Mouse (Mus musculus): ENCODE data around the gene Sfxn1. TPM values are rescaled to one million over a fixed set of nuclear protein-coding genes. Genes with fewer than 3 reads are reported as not detected.

The Sfxn1 gene
- polyA plus RNA-seq, 1 experiment: 8.6 TPM

DNA sequence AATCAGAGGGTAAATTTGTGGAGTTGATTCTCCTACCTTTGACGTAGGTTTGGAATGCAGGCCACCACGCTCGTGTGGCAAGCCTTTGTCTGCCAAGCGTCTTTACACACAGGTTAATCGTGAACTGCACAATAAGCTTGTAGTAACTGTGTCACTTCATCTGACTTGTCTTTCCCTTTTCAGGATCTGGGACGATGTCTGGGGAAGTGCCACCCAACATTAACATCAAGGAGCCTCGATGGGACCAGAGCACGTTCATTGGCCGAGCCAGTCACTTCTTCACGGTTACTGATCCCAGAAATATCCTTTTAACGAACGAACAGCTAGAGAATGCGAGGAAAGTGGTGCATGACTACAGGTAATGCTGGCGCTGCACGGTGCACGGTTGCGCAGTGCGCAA, 13.6 kb downstream of the Sfxn1 start:
- no peak for DNase-seq
- TF ChIP-seq CTCF (IDR thresholded peaks at IDR 0.05; ENCODE audit: insufficient read depth, low read length) (no peak), POLR2A (IDR thresholded peaks at IDR 0.05; ENCODE audit: borderline replicate concordance, extremely low read depth, low read depth, low read length) (no peak)
- 87% methylated on average over 18 of the region's 18 CpGs for WGBS
- H3K4me1 ChIP-seq (ENCODE audit: control insufficient read depth, insufficient read depth, low read length): no peaks in the 10 kb centered on the region
- no peak overlapping the region for H3K4me3 ChIP-seq (replicated peaks; ENCODE audit: extremely low read depth, low read depth, low read length)

DNA sequence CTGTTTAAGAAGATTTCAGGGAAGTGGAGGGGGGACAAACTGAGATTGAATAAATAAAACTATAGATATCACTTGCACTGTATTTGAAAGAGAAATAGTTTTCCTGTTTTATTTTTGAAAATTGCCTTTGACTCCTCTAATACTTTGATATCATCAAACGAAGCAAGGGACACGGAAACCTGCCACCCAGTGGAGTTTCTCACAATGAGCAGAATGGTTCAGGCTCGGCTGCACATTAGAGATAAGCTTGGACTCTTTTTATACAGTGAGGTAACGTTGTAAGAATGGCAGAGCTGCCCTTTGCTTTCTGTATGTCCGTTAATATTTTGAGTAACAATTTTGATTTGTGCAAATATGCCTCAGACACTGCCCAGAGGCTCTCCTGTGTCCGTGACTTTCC, 20.1 kb downstream of the Sfxn1 start:
- H3K4me3 ChIP-seq (replicated peaks; ENCODE audit: extremely low read depth, low read depth, low read length): no peak overlapping the region
- no peaks in the 10 kb centered on the region for H3K4me1 ChIP-seq (ENCODE audit: control insufficient read depth, insufficient read depth, low read length)
- no peak for DNase-seq
- 80% methylated on average over 6 of the region's 6 CpGs for WGBS
- TF ChIP-seq POLR2A (IDR thresholded peaks at IDR 0.05; ENCODE audit: borderline replicate concordance, extremely low read depth, low read depth, low read length) (no peak), CTCF (IDR thresholded peaks at IDR 0.05; ENCODE audit: insufficient read depth, low read length) (no peak)

DNA sequence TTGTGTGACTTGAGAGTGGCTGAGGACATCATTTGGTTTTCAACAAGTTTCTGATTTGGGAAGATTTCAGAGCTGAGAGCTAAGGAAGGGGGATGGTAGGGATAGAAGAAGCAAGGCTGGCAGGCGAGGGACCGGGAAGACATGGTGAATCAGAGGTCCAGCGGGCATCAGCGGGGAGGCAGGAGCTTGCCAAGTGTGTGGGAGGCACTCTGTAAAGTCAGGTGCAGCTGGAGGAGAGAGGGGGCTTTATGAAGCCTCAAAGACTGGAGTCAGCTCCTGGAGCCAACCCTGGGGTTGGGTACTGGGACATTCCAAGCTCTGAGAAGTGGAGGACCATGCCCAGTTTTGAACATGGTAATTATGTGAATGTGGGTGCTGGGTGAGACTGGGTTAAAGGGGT, 22.7 kb downstream of the Sfxn1 start:
- Histone ChIP-seq H3K4me1 (ENCODE audit: control insufficient read depth, insufficient read depth, low read length) (no peaks in the 10 kb centered on the region), H3K4me3 (replicated peaks; ENCODE audit: extremely low read depth, low read depth, low read length) (no peak overlapping the region)
- no peak for TF ChIP-seq CTCF (IDR thresholded peaks at IDR 0.05; ENCODE audit: insufficient read depth, low read length)
- no peak for TF ChIP-seq POLR2A (IDR thresholded peaks at IDR 0.05; ENCODE audit: borderline replicate concordance, extremely low read depth, low read depth, low read length)
- DNase-seq: no peak
- 91% methylated on average over 4 of the region's 4 CpGs for WGBS

DNA sequence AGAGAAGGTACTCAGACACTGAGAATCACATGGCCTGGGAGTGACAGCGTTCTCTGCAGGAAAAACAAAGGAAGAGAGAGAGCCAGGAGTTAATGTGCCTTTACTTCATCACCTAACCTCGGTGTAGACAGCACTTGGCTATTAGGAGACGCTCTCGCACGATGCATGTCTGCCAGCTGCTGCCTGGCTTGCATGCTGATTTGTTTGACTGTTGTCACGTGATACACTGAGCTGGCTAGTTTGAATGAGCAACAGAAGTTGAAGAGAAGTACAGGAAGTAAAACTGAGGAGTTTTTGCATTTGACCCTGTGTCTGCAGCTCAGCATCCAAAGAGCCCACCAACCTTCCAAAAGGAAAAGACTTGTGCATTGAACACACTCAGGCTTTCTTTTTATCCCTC, 23.3 kb downstream of the Sfxn1 start:
- 70% methylated on average over 6 of the region's 6 CpGs for WGBS
- Histone ChIP-seq H3K4me1 (ENCODE audit: control insufficient read depth, insufficient read depth, low read length) (no peaks in the 10 kb centered on the region), H3K4me3 (replicated peaks; ENCODE audit: extremely low read depth, low read depth, low read length) (no peak overlapping the region)
- DNase-seq: no peak
- TF ChIP-seq POLR2A (IDR thresholded peaks at IDR 0.05; ENCODE audit: borderline replicate concordance, extremely low read depth, low read depth, low read length) (no peak), CTCF (IDR thresholded peaks at IDR 0.05; ENCODE audit: insufficient read depth, low read length) (no peak)

DNA sequence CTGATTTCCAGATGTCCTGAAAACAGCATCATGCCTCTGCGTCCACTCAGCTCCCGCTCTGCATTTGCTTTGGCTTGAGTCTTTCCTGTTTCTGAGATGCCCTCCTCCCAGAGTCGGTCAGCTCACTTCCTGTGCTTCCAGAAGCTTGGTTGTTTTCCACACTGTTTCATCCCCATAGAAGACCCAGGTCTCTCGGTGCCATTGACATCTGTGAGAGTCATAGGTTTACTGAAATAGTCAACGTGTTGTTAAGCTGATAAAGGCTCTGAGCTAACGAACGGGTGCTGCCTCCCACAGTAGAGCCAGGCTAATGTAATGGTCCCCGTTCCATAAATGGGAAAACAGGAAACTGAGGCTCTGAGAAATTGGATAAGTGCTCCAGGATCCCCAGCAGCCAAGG, 24.1 kb downstream of the Sfxn1 start:
- DNase-seq: no peak
- H3K4me3 ChIP-seq (replicated peaks; ENCODE audit: extremely low read depth, low read depth, low read length): no peak overlapping the region
- 71% methylated on average over 8 of the region's 8 CpGs for WGBS
- no peaks in the 10 kb centered on the region for H3K4me1 ChIP-seq (ENCODE audit: control insufficient read depth, insufficient read depth, low read length)
- TF ChIP-seq CTCF (IDR thresholded peaks at IDR 0.05; ENCODE audit: insufficient read depth, low read length) (no peak), POLR2A (IDR thresholded peaks at IDR 0.05; ENCODE audit: borderline replicate concordance, extremely low read depth, low read depth, low read length) (no peak)

DNA sequence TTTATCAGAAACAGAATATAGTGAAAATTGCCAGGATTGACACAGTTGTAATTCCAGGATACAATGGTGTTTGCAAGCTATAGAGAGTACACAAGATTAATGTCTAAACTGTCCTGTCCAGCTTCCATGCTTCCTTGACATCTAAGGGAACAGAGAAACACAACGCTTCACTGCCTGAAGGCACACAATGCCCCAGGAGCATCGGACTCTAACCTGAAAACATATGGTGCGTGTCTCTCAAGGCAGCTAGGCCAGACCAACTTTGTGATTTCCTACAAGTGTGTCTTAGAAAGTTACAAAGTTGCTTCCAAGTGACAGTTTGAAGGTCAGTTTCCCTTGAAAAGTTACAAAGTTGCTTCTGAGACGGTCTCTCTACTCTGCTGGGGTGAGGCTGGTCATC, 25.6 kb downstream of the Sfxn1 start:
- DNase-seq: no peak
- TF ChIP-seq POLR2A (IDR thresholded peaks at IDR 0.05; ENCODE audit: borderline replicate concordance, extremely low read depth, low read depth, low read length): no peak
- H3K4me1 ChIP-seq (ENCODE audit: control insufficient read depth, insufficient read depth, low read length): no peaks in the 10 kb centered on the region
- no peak overlapping the region for H3K4me3 ChIP-seq (replicated peaks; ENCODE audit: extremely low read depth, low read depth, low read length)
- WGBS: 97% methylated on average over 4 of the region's 4 CpGs

DNA sequence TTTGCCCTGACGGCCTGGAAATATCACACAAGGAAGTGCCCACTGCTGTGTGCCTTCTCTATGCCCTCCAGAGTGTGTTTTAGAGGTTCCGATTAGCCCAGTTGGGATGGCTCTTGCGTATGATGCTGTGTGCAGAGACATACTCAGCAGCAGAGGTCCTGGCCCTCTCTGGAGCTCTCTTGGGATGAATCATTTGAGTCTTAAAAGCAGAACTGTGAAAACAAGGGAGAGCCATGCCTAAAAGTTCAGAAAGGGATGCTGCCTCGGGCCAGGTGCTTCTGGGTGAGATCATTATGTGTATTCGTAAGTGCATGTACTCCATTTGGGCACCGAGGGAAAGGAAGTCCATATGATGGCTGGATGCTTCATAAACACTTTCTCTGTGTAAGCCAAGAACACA, 26.1 kb downstream of the Sfxn1 start:
- DNase-seq: no peak
- no peak for TF ChIP-seq POLR2A (IDR thresholded peaks at IDR 0.05; ENCODE audit: borderline replicate concordance, extremely low read depth, low read depth, low read length)
- no peak for TF ChIP-seq CTCF (IDR thresholded peaks at IDR 0.05; ENCODE audit: insufficient read depth, low read length)
- no peaks in the 10 kb centered on the region for H3K4me1 ChIP-seq (ENCODE audit: control insufficient read depth, insufficient read depth, low read length)
- no peak overlapping the region for H3K4me3 ChIP-seq (replicated peaks; ENCODE audit: extremely low read depth, low read depth, low read length)
- WGBS: 92% methylated on average over 6 of the region's 6 CpGs

DNA sequence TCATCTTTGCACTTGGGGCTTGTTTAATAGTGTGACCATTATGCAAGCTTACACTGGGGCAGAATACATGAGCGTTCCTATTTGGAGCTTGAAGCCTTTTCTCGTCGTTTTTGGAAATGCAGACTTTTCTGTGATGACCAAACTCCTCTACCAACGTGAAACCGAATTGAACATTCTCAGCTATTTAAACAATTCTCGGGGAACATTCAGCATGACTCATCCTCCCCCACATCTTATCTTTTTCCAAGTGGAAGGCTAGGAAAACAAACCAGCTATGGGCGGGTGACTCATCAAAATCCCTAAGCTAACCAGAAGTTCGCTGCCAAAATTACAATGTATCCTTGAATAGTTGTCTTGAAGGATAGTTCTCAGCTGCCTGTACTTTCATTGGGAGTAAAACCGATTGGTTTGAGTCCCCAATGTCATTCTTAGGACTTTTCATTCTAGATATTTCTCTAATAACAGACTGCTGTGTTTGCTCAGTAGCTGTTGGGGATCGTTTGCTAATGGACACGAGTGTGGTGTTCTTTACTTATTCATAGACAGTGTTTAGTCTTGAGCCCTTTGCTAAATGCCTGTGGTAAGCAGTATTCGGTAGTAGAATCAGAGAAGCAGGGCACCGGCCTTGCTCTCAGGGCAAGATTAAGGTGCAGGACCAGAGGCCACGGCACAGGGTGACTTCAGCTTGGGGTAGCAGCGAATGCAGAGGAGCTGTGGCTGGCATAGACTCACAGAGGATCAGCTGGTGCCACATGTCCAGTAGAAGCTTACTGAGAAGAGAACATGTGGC, 29.6 kb downstream of the Sfxn1 start:
- 56% methylated on average over 15 of the region's 15 CpGs for WGBS
- no peaks in the 10 kb centered on the region for H3K4me1 ChIP-seq (ENCODE audit: control insufficient read depth, insufficient read depth, low read length)
- no peak for DNase-seq
- H3K4me3 ChIP-seq (replicated peaks; ENCODE audit: extremely low read depth, low read depth, low read length): no peak overlapping the region
- no peak for TF ChIP-seq CTCF (IDR thresholded peaks at IDR 0.05; ENCODE audit: insufficient read depth, low read length)
- TF ChIP-seq POLR2A (IDR thresholded peaks at IDR 0.05; ENCODE audit: borderline replicate concordance, extremely low read depth, low read depth, low read length): no peak

DNA sequence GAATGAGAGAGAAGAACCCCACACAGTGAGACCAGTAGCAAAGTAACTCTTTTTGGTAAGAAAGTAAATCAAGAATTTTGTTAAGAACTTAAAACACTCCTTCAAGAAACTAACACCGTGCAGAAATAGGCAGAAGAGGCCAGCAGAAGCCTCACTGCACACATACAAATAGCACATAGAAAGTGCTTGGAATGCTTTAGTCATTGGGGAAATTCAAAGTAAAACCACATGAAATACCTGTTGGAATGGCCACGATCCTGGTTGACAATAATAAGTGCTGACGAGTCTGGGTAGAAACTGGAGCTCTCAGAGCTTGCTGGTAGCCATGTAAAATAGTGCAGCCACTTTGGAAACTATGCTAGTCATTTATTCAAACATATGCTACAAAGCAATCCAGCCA, 30.4 kb downstream of the Sfxn1 start:
- H3K4me1 ChIP-seq (ENCODE audit: control insufficient read depth, insufficient read depth, low read length): no peaks in the 10 kb centered on the region
- no peak for DNase-seq
- 81% methylated on average over 3 of the region's 3 CpGs for WGBS
- TF ChIP-seq CTCF (IDR thresholded peaks at IDR 0.05; ENCODE audit: insufficient read depth, low read length) (no peak), POLR2A (IDR thresholded peaks at IDR 0.05; ENCODE audit: borderline replicate concordance, extremely low read depth, low read depth, low read length) (no peak)
- H3K4me3 ChIP-seq (replicated peaks; ENCODE audit: extremely low read depth, low read depth, low read length): no peak overlapping the region

DNA sequence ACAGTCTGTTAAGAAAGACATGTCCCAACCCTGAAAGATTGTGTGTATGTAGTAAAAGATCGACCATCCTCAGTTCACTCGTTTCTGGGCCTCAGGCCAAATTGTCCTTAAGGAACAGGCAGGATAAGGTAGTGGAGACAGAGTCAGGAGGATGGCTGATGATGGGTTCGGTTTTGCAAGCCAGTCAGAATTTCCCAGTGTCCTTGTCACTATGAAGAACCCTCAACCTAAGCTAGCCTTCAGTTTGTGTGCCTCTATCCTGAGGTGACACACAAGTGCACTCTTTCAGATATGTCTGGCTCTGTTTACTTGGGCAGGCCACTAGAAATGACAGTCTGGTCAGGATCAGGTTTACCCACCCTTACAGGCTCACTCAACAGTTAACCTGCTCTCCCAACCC, 31.6 kb downstream of the Sfxn1 start:
- WGBS: 76% methylated on average over 3 of the region's 3 CpGs
- H3K4me1 ChIP-seq (ENCODE audit: control insufficient read depth, insufficient read depth, low read length): no peaks in the 10 kb centered on the region

More for the DNA sequence above, 31.6 kb downstream of the Sfxn1 start:
- TF ChIP-seq CTCF (IDR thresholded peaks at IDR 0.05; ENCODE audit: insufficient read depth, low read length): no peak
- no peak for TF ChIP-seq POLR2A (IDR thresholded peaks at IDR 0.05; ENCODE audit: borderline replicate concordance, extremely low read depth, low read depth, low read length)
- no peak for DNase-seq
- no peak overlapping the region for H3K4me3 ChIP-seq (replicated peaks; ENCODE audit: extremely low read depth, low read depth, low read length)
